Mouse (Mus musculus): ENCODE data around the gene Pfkfb3.

Gene Pfkfb3

GRCm38 (mm10) chr2:11553471-11554400 lies at the start of gene Pfkfb3:
TSS of gene Pfkfb3 (minus strand) at chr2:11554077.
- peak; percentile 90 for DNase-seq (ENCODE audit: low read depth)

- DNase-seq (ENCODE audit: low read depth): peak; percentile 94
Measured at GRCm38 (mm10) chr2:11602506-11603489, 48.9 kb upstream of the Pfkfb3 start.

GRCm38 (mm10) chr2:11601795-11602194 lies 47.9 kb upstream of the Pfkfb3 start:
- DNase-seq (ENCODE audit: low read depth): no peak

GRCm38 (mm10) chr2:11597906-11598305 lies 44.0 kb upstream of the Pfkfb3 start:
- no peak for DNase-seq (ENCODE audit: low read depth)

- DNase-seq (ENCODE audit: low read depth): peak; percentile 98
Measured at GRCm38 (mm10) chr2:11596690-11597089, 42.8 kb upstream of the Pfkfb3 start.

GRCm38 (mm10) chr2:11587996-11588395 lies 34.1 kb upstream of the Pfkfb3 start:
- DNase-seq (ENCODE audit: low read depth): no peak

- DNase-seq (ENCODE audit: low read depth): no peak
Measured at GRCm38 (mm10) chr2:11579399-11579798, 25.5 kb upstream of the Pfkfb3 start.

- no peak for DNase-seq (ENCODE audit: low read depth)
Measured at GRCm38 (mm10) chr2:11578187-11578586, 24.3 kb upstream of the Pfkfb3 start.

GRCm38 (mm10) chr2:11573684-11574083 lies 19.8 kb upstream of the Pfkfb3 start:
- peak; percentile 31 for DNase-seq (ENCODE audit: low read depth)

- DNase-seq (ENCODE audit: low read depth): no peak
Measured at GRCm38 (mm10) chr2:11571004-11571535, 17.2 kb upstream of the Pfkfb3 start.

GRCm38 (mm10) chr2:11568471-11568870 lies 14.6 kb upstream of the Pfkfb3 start:
- no peak for DNase-seq (ENCODE audit: low read depth)

- peak; percentile 71 for DNase-seq (ENCODE audit: low read depth)
Measured at GRCm38 (mm10) chr2:11567781-11568362, 14.0 kb upstream of the Pfkfb3 start.

- peak; percentile 52 for DNase-seq (ENCODE audit: low read depth)
Measured at GRCm38 (mm10) chr2:11566898-11567297, 13.0 kb upstream of the Pfkfb3 start.

- DNase-seq (ENCODE audit: low read depth): peak; percentile 86
Measured at GRCm38 (mm10) chr2:11566241-11566640, 12.4 kb upstream of the Pfkfb3 start.

- DNase-seq (ENCODE audit: low read depth): peak; percentile 29
Measured at GRCm38 (mm10) chr2:11564768-11565167, 10.9 kb upstream of the Pfkfb3 start.

GRCm38 (mm10) chr2:11563256-11563655 lies 9.4 kb upstream of the Pfkfb3 start:
- no peak for DNase-seq (ENCODE audit: low read depth)

GRCm38 (mm10) chr2:11558654-11559053 lies 4.8 kb upstream of the Pfkfb3 start:
- no peak for DNase-seq (ENCODE audit: low read depth)

- no peak for DNase-seq (ENCODE audit: low read depth)
Measured at GRCm38 (mm10) chr2:11557244-11557643, 3.4 kb upstream of the Pfkfb3 start.

GRCm38 (mm10) chr2:11555316-11555715 lies 1.4 kb upstream of the Pfkfb3 start:
- DNase-seq (ENCODE audit: low read depth): no peak

- DNase-seq (ENCODE audit: low read depth): peak; percentile 68
Measured at GRCm38 (mm10) chr2:11552966-11553451, 868 bp downstream of the Pfkfb3 start.

- peak; percentile 32 for DNase-seq (ENCODE audit: low read depth)
Measured at GRCm38 (mm10) chr2:11552297-11552821, 1.5 kb downstream of the Pfkfb3 start.

Measured in 416B (cell line).